Mouse (Mus musculus): ENCODE data around the gene Arpc3.
A peak's percentile ranks its signal among the peaks of the same experiment; 100 is the strongest.

- TF ChIP-seq POLR2A (IDR thresholded peaks at IDR 0.05; ENCODE audit: borderline replicate concordance, insufficient read depth, low read length) = no peak
- TF ChIP-seq CTCF (IDR thresholded peaks at IDR 0.05; ENCODE audit: borderline replicate concordance, insufficient read depth, low read depth, low read length) = peak; percentile 77
These were observed 2.2 kb downstream of the Arpc3 start for GRCm38 (mm10) chr5:122393887-122394286.

Data from cerebellum, adult 2 months (tissue).